Mouse (Mus musculus): ENCODE results near the gene Gusb. TPM values are rescaled to one million over a fixed set of nuclear protein-coding genes. Genes with fewer than 3 reads are reported as not detected.

The Gusb gene
- 18.3 and 26.6 TPM in 2 replicates for polyA plus RNA-seq (2012; rRNA removed)

DNA sequence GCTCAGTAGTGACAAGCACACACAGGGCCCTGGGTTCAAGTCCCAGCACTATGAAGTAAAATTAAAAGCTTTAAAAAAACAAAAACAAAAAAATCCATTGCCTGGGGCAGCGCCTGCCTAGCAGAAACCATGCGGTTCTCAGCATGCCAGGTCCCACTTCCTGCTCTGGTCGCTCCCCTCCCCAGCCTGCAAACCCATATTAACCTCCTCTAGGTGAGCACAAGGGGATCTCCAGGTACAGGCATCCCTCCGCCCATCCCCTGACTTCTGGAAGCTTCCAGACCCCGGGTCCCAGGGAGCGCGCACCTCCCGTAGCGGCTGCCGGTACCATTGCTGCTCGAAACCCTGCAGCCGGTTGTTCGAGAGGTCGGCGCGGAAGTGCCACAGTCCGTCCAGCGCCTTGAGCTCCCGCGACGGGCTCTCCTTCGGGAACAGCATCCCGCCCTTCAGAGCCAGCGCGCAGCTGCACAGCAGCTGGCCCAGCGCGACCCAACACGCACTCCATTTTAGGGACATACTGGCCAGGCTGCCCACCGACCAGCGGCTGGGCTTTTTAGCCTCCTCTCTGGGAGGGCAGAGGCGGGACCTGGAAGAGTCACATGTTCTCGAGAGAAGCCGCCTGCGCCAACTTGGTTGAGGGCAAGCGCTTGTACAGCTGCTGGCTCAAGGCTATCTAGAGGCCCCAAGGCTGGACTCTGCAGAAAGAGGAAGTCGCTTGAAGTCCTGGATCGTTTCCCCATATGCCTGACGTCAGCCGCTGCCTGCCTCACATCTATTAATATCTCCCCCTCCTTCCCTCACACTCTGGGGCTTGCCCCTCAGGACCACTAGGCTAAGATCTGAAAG is at the start of gene Gusb:
TSS of gene Gusb (minus strand) at position 749 of the 846 bp plus-strand sequence.

GRCm38 (mm10) chr5:130029142-130029897 is 26.5 kb upstream of the Gusb start, which contains the start of the genes Asl and Crcp:
Gene Asl, minus strand, starts transcription at chr5:130029247.
Gene Crcp, plus strand, starts transcription at chr5:130029290.

DNA sequence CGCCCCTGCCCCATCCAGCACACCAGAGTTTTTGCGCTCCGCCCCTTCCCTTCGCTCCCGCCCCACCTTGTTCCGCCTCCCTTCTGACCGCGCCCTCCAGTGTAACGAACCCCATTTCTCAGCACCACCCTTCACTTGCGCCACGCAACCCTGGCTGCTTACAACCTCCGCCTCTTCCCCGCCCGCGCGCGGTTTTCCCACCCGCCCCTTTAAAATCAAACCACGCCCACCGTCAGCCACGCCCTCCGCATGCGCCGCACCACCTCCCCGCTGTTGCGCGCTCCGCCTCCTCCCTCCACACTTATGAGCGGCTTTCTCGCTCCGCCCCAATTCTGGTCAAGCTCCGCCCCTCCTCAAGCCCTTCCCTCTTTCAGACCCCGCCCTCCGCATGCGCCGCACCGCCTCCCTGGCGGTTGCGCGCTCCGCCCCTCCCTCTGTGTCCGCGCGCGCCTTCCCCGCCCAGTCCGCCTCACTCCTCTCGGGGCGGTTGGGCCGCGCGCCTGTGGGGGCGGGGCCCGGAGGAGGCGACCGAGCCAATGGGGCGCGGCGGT is 61.3 kb downstream of the Gusb start, which contains the start of gene Vkorc1l1:
TSS of gene Vkorc1l1 (plus strand) at position 476 of the 551 bp plus-strand sequence.

Other genes starting within 250 kb of the Gusb start
- 17.9 and 22.6 TPM in 2 replicates for gene Psph, start 215.6 kb downstream of the Gusb start, polyA plus RNA-seq (2012; rRNA removed)
- 36.9 and 41.2 TPM in 2 replicates for gene Sumf2, start 156.1 kb downstream of the Gusb start, polyA plus RNA-seq (2012; rRNA removed)
- gene Chchd2, start 115.6 kb downstream of the Gusb start, polyA plus RNA-seq (2012; rRNA removed) = 620 and 774 TPM in 2 replicates
- gene Zbed5, start 107.3 kb downstream of the Gusb start, polyA plus RNA-seq (2012; rRNA removed) = 5.5 and 9.3 TPM in 2 replicates
- gene Phkg1, start 104.5 kb downstream of the Gusb start, polyA plus RNA-seq (2012; rRNA removed) = 0.10 and 0.15 TPM in 2 replicates
- 3.0 and 4.3 TPM in 2 replicates for gene Nupr1l, start 94.5 kb downstream of the Gusb start, polyA plus RNA-seq (2012; rRNA removed)
- 21.3 and 36.1 TPM in 2 replicates for gene Vkorc1l1, start 61.1 kb downstream of the Gusb start, polyA plus RNA-seq (2012; rRNA removed)
- gene Asl, start 26.2 kb upstream of the Gusb start, polyA plus RNA-seq (2012; rRNA removed) = 17.5 and 20.5 TPM in 2 replicates
- gene Crcp, start 26.2 kb upstream of the Gusb start, polyA plus RNA-seq (2012; rRNA removed) = 46.3 and 53.2 TPM in 2 replicates
- gene Tpst1, start 70.3 kb upstream of the Gusb start, polyA plus RNA-seq (2012; rRNA removed) = 25.8 and 37.6 TPM in 2 replicates
- gene Kctd7, start 141.8 kb upstream of the Gusb start, polyA plus RNA-seq (2012; rRNA removed) = 3.8 and 4.8 TPM in 2 replicates
- gene Rabgef1, start 168.7 kb upstream of the Gusb start, polyA plus RNA-seq (2012; rRNA removed) = 21.5 and 22.6 TPM in 2 replicates
- gene Tmem248, start 214.0 kb upstream of the Gusb start, polyA plus RNA-seq (2012; rRNA removed) = 24.5 and 32.1 TPM in 2 replicates

All from central nervous system, embryonic 11.5 days (tissue).